Mouse (Mus musculus) thymus, postnatal 10 days (tissue): ENCODE measurements at regions not wholly inside any gene's neighbourhood (a gene's known extent, or its start where the extent isn't known, plus 50 kb on each side); places are given as distances from the start of the nearest gene placed in this dataset.

Experiments
- DNase-seq, 2 experiments: peaks; one replicate each; pipeline ENCODE4 v3.0.0; 2021; ENCODE audit warnings: low spot score in 2 of 2

- no peak for DNase-seq
Measured at GRCm38 (mm10) chr13:91274131-91274530, 50.4 kb upstream of the Atg10 start.

- no peak for DNase-seq
Measured at GRCm38 (mm10) chr13:91274615-91275014, 50.8 kb upstream of the Atg10 start.

GRCm38 (mm10) chr13:91279487-91279886, 55.7 kb upstream of the Atg10 start:
- DNase-seq, result no peak

GRCm38 (mm10) chr13:91295552-91296170, 71.9 kb upstream of the Atg10 start:
- no peak for DNase-seq

- DNase-seq, result no peak
Measured at GRCm38 (mm10) chr13:91296521-91297160, 72.9 kb upstream of the Atg10 start.

GRCm38 (mm10) chr13:91301849-91302248, 78.1 kb upstream of the Atg10 start:
- DNase-seq, result no peak

- DNase-seq, result no peak
Measured at GRCm38 (mm10) chr13:91305697-91306405, 82.1 kb upstream of the Atg10 start.

GRCm38 (mm10) chr13:91306545-91306944, 82.8 kb upstream of the Atg10 start:
- no peak for DNase-seq

GRCm38 (mm10) chr13:91312905-91313571, 89.3 kb upstream of the Atg10 start:
- no peak for DNase-seq

GRCm38 (mm10) chr13:91322331-91322730, 98.6 kb upstream of the Atg10 start:
- DNase-seq, result no peak

GRCm38 (mm10) chr13:91326834-91327233, 103.1 kb upstream of the Atg10 start:
- DNase-seq, result no peak

GRCm38 (mm10) chr13:91334283-91334682, 110.5 kb upstream of the Atg10 start:
- DNase-seq, result no peak

- DNase-seq, result no peak
Measured at GRCm38 (mm10) chr13:91344139-91344538, 115.9 kb upstream of the Ssbp2 start.

GRCm38 (mm10) chr13:91348489-91349083, 111.5 kb upstream of the Ssbp2 start:
- no peak for DNase-seq

- no peak for DNase-seq
Measured at GRCm38 (mm10) chr13:91352311-91352710, 107.8 kb upstream of the Ssbp2 start.

- DNase-seq, result no peak
Measured at GRCm38 (mm10) chr13:91356516-91356915, 103.6 kb upstream of the Ssbp2 start.

- DNase-seq, result no peak
Measured at GRCm38 (mm10) chr13:91360121-91360520, 100.0 kb upstream of the Ssbp2 start.

GRCm38 (mm10) chr13:91365270-91365952, 94.7 kb upstream of the Ssbp2 start:
- DNase-seq, result no peak

- no peak for DNase-seq
Measured at GRCm38 (mm10) chr13:91366540-91366939, 93.5 kb upstream of the Ssbp2 start.

GRCm38 (mm10) chr13:91367896-91368556, 92.1 kb upstream of the Ssbp2 start:
- no peak for DNase-seq

GRCm38 (mm10) chr13:91368664-91369063, 91.4 kb upstream of the Ssbp2 start:
- no peak for DNase-seq
